Mouse (Mus musculus): ENCODE results near the gene Trappc3. TPM values are rescaled to one million over a fixed set of nuclear protein-coding genes. Genes with fewer than 3 reads are reported as not detected.

Trappc3 gene
- polyA plus RNA-seq, 1 experiment from 2014 or later: 71.6 TPM

DNA sequence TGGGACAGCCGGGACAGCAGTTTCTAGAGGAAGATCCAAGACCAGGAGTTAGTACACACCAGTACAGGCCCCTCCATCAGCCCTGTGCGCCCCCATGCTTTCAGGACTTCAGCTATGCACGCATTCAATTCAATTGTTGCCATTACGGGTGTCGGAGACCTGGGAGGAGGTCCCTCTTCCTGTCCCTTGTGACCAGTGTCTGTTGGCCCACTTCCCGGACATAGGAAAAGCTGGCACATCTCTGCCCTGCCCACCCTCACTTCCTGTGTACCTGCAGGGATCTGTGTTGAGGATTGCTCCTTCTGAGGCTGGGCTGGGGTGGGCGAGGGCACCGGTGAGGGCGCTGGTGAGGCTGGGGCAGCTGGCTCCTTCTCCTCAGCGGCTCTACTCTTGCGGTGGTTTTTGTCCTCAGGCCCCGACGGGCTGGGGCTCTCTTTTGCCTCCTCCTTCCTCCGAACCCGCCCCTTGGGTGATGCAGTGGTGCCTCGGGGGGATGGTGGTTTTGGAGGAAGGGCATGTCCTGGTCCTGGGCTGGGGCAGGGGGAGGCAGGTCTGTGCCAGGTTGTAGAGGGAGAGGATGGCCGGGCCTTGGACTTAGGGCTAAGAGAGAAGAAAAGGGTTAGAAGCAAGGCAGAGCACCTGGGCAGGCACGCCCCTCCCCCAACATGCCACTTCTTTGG is 27.5 kb upstream of the Trappc3 start:
- CTCF ChIA-PET: no interaction called here
- POLR2A ChIA-PET: no interaction called here
- in situ Hi-C loops (cut with MboI; ENCODE audit: low pct_unique_long_range_greater_than_20kb): no loop called here
- TF ChIP-seq CTCF (IDR thresholded peaks at IDR 0.05): no peak
- ATAC-seq (no peak), DNase-seq (ENCODE audit: low read depth, low spot score) (no peak)
- no peaks in the 10 kb centered on the region for H3K27me3 ChIP-seq

DNA sequence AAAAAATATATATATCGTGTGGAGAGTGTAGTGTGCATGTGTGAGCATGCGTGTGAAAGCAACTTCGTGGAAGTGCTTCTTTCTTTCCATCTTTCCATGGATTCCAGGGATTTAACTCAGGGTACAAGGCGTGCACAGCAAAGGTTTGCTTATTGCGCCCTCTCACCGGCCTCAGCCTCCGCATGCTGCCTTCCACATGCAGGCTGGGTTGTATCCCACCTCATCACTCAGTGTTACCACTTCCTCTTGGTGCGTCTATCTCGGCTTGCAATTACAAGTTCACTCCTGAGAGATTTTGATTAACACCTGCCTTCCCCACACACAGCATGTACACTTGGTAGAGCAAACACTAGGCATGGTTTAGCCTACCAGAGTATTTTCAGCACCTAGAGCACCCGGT is 26.9 kb upstream of the Trappc3 start:
- H3K27me3 ChIP-seq: no peaks in the 10 kb centered on the region
- in situ Hi-C loops (cut with MboI; ENCODE audit: low pct_unique_long_range_greater_than_20kb): no loop called here
- no peak for TF ChIP-seq CTCF (IDR thresholded peaks at IDR 0.05)
- ChIA-PET CTCF (no interaction called here), POLR2A (no interaction called here)
- DNase-seq (ENCODE audit: low read depth, low spot score) (no peak), ATAC-seq (no peak)

DNA sequence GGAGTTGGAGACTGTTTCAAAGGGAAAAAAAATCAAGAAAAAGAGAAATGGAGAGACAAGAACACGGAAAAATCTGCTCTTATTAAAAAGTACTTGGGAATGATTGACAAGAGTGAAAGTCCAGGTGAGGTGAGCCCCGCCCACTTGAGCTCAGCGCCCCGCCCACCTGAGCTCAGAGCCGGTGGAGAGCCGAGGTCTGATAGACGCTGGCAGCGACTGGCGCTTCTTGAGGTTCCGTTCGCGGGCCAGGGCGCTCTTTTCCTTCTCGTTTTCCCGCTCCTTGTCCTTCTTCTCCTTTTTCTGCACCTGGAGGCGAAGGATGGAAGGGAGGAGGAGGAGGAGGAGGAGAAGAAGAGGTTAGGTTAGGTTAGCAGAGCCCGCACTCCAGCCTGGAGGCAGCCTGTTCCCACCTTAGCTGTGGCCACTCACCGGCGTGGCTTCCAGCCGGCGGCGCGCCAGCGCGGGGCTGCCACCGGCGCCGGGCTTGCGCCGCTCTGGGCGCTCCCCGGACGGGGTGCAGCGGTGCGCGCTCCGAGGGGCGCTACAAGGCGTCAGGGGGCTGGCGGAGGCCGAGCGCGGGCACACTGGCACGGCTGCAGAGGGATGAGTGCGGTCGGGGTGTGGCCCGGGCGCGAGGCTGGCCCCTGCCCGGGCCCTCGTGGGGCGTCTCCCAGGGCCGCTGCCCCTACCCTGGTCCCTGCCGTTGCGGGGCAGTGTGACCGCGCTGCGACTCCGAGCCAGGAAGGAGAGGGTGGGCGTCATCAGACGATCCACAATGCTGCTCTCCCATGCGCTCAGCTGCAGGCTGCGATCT is 25.5 kb upstream of the Trappc3 start:
- H3K27me3 ChIP-seq: no peaks in the 10 kb centered on the region
- POLR2A ChIA-PET: no interaction called here
- DNase-seq (ENCODE audit: low read depth, low spot score) (no peak), ATAC-seq (no peak)
- no peak for TF ChIP-seq CTCF (IDR thresholded peaks at IDR 0.05)
- CTCF ChIA-PET: no interaction called here
- in situ Hi-C loops (cut with MboI; ENCODE audit: low pct_unique_long_range_greater_than_20kb): no loop called here

DNA sequence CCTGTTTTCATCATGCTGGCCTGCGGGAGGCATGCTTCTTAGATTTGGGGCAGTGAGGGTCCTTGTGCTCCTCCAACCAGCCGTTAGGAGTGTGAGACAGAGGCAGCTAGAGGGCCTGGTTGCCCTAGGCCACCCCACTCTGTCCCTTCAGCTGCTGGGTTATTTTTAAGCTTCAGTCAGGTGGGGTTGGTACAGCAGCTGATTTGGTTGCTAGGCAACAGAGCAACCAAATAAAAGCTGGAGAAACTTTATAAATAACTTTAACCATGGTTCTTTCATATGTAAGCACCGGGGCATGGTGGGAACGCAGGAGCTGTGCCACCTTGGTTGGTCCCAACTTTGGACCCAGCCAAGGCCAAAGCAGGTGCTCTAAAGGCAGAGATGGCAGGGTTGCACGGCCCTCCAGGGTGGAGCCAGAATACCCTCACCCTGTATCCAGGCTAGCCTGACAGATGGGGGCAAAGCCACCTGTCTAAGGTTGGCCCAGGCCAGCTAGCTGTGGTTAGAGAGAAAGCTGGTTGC is 24.3 kb upstream of the Trappc3 start:
- TF ChIP-seq CTCF (IDR thresholded peaks at IDR 0.05): no peak
- H3K27me3 ChIP-seq: no peaks in the 10 kb centered on the region
- in situ Hi-C loops (cut with MboI; ENCODE audit: low pct_unique_long_range_greater_than_20kb): no loop called here
- ChIA-PET CTCF (no interaction called here), POLR2A (interaction anchor here (1.1 kb wide), 1 partner anchor 23 kb away, joined by 4 read pairs; no protein-coding TSS in a partner anchor)
- ATAC-seq: no peak
- DNase-seq (ENCODE audit: low read depth, low spot score): no peak

DNA sequence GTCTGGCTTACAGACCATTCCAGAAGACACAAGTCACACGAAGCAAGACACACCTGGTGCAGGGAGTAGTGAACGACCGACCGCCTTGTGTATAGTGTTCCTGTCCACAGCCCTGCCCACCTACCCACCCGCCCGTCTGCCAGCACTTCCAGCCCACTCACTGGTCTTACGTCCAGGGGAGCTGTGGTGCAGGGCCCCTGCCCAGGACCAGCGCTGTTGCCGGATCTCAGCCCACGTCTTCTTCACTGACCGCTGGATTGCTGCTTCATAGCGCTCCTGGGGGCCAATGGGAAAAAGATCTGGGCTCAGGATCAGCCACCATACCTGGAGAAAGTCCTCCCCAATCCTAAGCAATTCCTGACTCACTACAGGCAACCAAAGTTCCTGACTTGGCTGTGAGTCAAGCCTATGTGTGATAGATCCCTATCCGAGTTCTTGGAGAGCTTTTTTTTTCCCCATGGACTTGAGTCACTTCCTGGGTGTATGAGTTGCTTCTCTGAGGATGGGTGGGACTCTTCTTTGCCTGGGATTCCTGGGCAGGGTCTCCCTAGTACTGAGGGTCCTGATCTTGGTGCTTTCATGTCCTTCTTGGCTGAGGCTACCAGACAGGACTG is 22.2 kb upstream of the Trappc3 start:
- no peak for TF ChIP-seq CTCF (IDR thresholded peaks at IDR 0.05)
- DNase-seq (ENCODE audit: low read depth, low spot score) (no peak), ATAC-seq (no peak)
- no peaks in the 10 kb centered on the region for H3K27me3 ChIP-seq
- ChIA-PET POLR2A (no interaction called here), CTCF (no interaction called here)
- in situ Hi-C loops (cut with MboI; ENCODE audit: low pct_unique_long_range_greater_than_20kb): no loop called here

DNA sequence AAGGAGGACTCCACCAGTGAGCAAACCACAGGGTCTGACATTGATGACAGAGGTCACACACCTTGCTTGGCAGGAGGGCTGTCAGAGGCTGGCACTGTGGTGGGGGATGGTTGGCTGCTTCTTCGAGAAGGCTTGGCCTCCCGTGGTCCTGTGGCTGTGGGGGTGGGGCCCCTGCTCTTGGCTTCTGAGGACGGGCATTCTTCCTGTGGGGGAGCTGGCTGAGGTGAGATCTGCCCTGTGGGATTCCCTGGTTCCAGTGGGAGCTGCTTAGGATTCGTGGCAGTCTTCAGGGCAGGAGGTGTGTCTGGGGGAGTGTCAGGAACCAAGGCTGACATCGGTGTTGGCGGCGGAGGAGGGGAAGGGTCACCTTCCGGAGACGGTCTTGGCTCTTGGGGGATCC is 20.2 kb upstream of the Trappc3 start:
- TF ChIP-seq CTCF (IDR thresholded peaks at IDR 0.05): no peak
- POLR2A ChIA-PET: interaction anchor here (1.5 kb wide), 1 partner anchor 15 kb away, joined by 7 read pairs; the partner anchor contains the start of gene Map7d1
- H3K27me3 ChIP-seq: no peaks in the 10 kb centered on the region
- ATAC-seq (no peak), DNase-seq (ENCODE audit: low read depth, low spot score) (no peak)
- CTCF ChIA-PET: no interaction called here
- in situ Hi-C loops (cut with MboI; ENCODE audit: low pct_unique_long_range_greater_than_20kb): no loop called here

DNA sequence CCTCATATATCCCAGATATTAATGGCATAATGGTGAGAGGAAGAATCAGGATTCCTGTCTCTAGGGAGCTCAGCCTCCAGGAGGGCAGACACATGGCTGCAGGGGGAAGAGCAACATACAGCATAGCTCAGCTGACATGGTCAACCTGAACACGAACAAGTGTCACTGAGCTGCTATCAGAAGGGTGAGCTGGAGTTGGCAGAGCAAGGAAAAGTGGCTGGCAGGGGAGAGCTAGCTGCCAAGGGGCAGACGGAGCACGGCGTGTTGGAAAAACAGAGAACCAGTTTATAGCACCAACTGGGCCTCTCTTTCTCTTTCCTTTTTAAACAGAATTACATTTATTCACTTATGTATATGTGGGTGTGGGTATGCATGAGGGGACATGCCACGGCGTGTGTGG is 19.6 kb upstream of the Trappc3 start:
- ATAC-seq (no peak), DNase-seq (ENCODE audit: low read depth, low spot score) (no peak)
- no peaks in the 10 kb centered on the region for H3K27me3 ChIP-seq
- CTCF ChIA-PET: no interaction called here
- in situ Hi-C loops (cut with MboI; ENCODE audit: low pct_unique_long_range_greater_than_20kb): no loop called here
- no peak for TF ChIP-seq CTCF (IDR thresholded peaks at IDR 0.05)
- POLR2A ChIA-PET: interaction anchor here (1.5 kb wide), 1 partner anchor 14 kb away, joined by 7 read pairs; the partner anchor contains the start of gene Map7d1

DNA sequence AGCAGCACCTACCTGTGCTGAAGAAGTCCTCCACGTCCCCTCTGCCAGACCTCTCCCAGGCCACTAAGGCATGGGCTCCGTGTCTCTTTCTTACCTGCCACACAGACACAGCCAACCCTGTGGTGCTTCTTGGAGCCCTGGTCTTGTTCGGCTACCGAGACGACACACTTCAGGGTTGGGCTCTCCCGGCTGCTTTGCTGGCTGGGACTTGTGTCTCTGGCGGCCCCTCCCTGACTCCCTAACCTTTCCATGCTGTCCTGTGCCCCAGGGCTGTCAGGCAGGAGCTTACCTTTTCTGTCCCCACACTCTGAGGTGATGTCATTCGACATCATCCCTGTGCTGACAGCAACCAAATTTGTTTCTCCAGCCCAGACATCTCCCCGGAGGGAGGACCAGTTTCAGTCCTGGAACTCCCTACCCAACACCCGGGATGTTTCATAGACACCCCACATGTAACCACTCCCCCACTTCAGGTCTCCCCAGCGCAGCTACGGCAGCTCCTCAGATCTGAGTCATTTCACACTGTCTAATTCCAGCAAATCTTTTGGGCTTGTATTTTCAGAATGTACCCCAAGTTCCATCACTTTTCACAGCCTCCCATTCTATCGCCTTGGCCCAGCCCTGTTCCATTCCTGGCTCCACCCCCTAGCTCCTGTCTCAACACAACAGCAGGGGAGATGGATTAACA is 15.8 kb upstream of the Trappc3 start:
- ATAC-seq: no peak
- DNase-seq (ENCODE audit: low read depth, low spot score): no peak
- TF ChIP-seq CTCF (IDR thresholded peaks at IDR 0.05): no peak
- CTCF ChIA-PET: interaction anchor here (1.4 kb wide), 1 partner anchor 18 kb away, joined by 4 read pairs; no protein-coding TSS in a partner anchor
- in situ Hi-C loops (cut with MboI; ENCODE audit: low pct_unique_long_range_greater_than_20kb): no loop called here
- POLR2A ChIA-PET: interaction anchor here (0.6 to 2.2 kb wide), 2 partner anchors 10 to 186 kb away, joined by 3 to 5 read pairs; partner anchors contain the start of gene Map7d1
- H3K27me3 ChIP-seq: no peaks in the 10 kb centered on the region

DNA sequence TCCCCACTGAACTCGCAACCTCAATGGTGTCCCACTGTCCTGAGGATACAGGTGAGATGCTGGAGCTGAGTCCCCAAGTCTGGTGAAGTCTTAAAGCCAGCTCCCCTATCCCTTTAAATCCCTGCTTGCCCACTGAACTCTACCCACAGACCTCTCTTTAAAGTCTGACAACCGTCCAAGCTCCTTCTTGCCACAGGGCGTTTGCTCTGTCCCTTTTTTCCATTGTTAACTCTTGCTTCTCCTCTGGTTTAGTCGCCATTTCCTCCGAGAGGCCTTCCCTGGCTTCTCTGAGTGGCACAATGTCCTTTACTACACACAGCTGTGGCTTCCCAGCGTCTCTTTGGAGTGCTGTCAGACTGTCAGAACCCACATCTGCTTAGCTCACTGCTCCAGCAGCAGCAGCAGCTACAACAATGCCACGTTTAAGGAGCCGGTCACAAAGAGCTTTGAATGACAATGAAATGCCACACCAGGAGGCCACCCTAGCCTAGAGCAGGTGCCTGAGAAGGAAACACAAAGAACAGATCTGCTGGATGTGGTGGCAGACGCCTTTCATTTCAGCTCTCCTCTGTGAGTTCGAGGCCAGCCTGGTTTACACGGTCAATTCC is 13.8 kb upstream of the Trappc3 start:
- no peak for TF ChIP-seq CTCF (IDR thresholded peaks at IDR 0.05)
- DNase-seq (ENCODE audit: low read depth, low spot score) (no peak), ATAC-seq (no peak)
- in situ Hi-C loops (cut with MboI; ENCODE audit: low pct_unique_long_range_greater_than_20kb): no loop called here
- no peaks in the 10 kb centered on the region for H3K27me3 ChIP-seq
- CTCF ChIA-PET: no interaction called here
- POLR2A ChIA-PET: no interaction called here

DNA sequence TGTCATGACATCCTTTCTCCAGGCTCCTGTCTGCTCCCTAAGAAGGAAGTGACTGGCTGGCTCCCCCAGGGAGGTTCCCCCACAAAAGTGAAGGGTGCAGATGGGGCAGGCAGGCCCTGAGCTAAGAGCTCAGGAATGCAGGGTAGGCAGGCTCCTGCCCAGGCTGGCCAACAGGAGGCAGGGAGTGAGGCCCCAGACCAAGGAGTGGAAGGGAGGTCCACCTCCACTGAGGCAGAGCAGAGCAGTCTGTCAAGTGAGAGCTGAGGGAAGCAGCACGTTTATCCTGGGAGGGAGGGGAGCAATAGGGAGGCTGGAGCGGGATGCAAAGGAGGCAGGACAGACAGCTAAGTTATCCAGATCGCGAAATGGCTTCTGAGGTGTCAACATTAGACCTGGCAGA is 11.5 kb upstream of the Trappc3 start:
- CTCF ChIA-PET: no interaction called here
- no peak for DNase-seq (ENCODE audit: low read depth, low spot score)
- ATAC-seq: peak; percentile 29
- POLR2A ChIA-PET: no interaction called here
- TF ChIP-seq CTCF (IDR thresholded peaks at IDR 0.05): no peak
- in situ Hi-C loops (cut with MboI; ENCODE audit: low pct_unique_long_range_greater_than_20kb): no loop called here
- no peaks in the 10 kb centered on the region for H3K27me3 ChIP-seq

Measured in Patski (cell line).